Mouse (Mus musculus) testis, adult 2 months (tissue): Measurements from ENCODE around the gene Ubl5. TPM values are rescaled to one million over a fixed set of nuclear protein-coding genes. Genes with fewer than 3 reads are reported as not detected.

ENCODE experiments used
- H3K27ac ChIP-seq: fragments of 200-500 bp; 2 replicates; pipeline ENCODE4 v1.5.1; 2012; ENCODE audit warnings: low read depth, low read length; ENCODE audit not compliant: control insufficient read depth, insufficient read depth
- H3K27me3 ChIP-seq: fragments of 200-500 bp; 2 replicates; pipeline ENCODE4 v1.6.1; 2012; ENCODE audit warnings: mild to moderate bottlenecking, low read length, moderate library complexity; ENCODE audit not compliant: control insufficient read depth, insufficient read depth
- H3K36me3 ChIP-seq: fragments of 200-500 bp; 2 replicates; pipeline ENCODE4 v1.6.1; 2012; ENCODE audit warnings: mild to moderate bottlenecking, low read length; ENCODE audit not compliant: control insufficient read depth, insufficient read depth
- H3K4me1 ChIP-seq: fragments of 200-500 bp; 2 replicates; pipeline ENCODE4 v1.6.1; 2012; ENCODE audit warnings: low read length; ENCODE audit not compliant: control insufficient read depth, insufficient read depth
- H3K4me3 ChIP-seq: fragments of 200-500 bp; 2 replicates; pipeline ENCODE4 v1.5.1; 2012; ENCODE audit warnings: low read depth, mild to moderate bottlenecking, low read length, moderate library complexity, mixed read lengths; ENCODE audit not compliant: control insufficient read depth
- CTCF ChIP-seq: fragments of 200-500 bp; IDR thresholded peaks from 2 replicates; pipeline ENCODE4 v1.5.1; 2012; ENCODE audit warnings: low read depth, mild to moderate bottlenecking, inconsistent platforms, low read length, moderate library complexity; ENCODE audit not compliant: control insufficient read depth, insufficient read depth, insufficient replicate concordance
- POLR2A ChIP-seq: fragments of 200-500 bp; IDR thresholded peaks from 2 replicates; pipeline ENCODE4 v1.6.1; 2012; ENCODE audit warnings: low read depth, mild to moderate bottlenecking, inconsistent platforms, low read length, moderate library complexity; ENCODE audit not compliant: control insufficient read depth
- polyA plus RNA-seq: library from polyadenylated mRNA; depleted of rRNA; stranded (reverse); fragments of >200 nt; gene quantifications from 2 replicates; pipeline ENCODE4 v1.2.3, GENCODE M21; 2012

Ubl5 gene
- polyA plus RNA-seq, 1 experiment: 175 TPM

GRCm38 (mm10) chr9:20642896-20643466 is 303 bp downstream of the Ubl5 start:
- Histone ChIP-seq H3K27ac (peak overlapping the region; percentile 92), H3K4me1 (peaks cover 5% of the 10 kb centered on the region), H3K4me3 (peak overlapping the region; percentile 96), H3K27me3 (no peaks in the 10 kb centered on the region), H3K36me3 (peaks cover 3% of the 10 kb centered on the region)
- TF ChIP-seq CTCF (peak; percentile 5; the same call in 1 of the 2 replicates), POLR2A (peak; percentile 78)

- Histone ChIP-seq H3K4me1 (peaks cover 5% of the 10 kb centered on the region), H3K27me3 (no peaks in the 10 kb centered on the region), H3K4me3 (peak overlapping the region; percentile 96), H3K36me3 (peaks cover 3% of the 10 kb centered on the region), H3K27ac (peak overlapping the region; percentile 92)
- TF ChIP-seq POLR2A (no peak), CTCF (no peak)
Observed at GRCm38 (mm10) chr9:20643781-20644180, 1.1 kb downstream of the Ubl5 start.

- no peak for TF ChIP-seq CTCF
- peak; percentile 69 for TF ChIP-seq POLR2A
- peak within 1 kb of the TSS; percentile 92 for H3K27ac ChIP-seq
- H3K4me3 ChIP-seq: peak within 1 kb of the TSS; percentile 96
- H3K4me1 ChIP-seq: peaks cover 5% of the 10 kb centered on the region
- no peaks in the 10 kb centered on the region; the same call in none of the 2 replicates for H3K36me3 ChIP-seq
- H3K27me3 ChIP-seq: no peaks in the 10 kb centered on the region
Observed at GRCm38 (mm10) chr9:20644360-20645081, 1.8 kb downstream of the Ubl5 start, which contains the start of gene Fbxl12. Fbxl12 (minus strand) TSS chr9:20644767.

- no peaks in the 10 kb centered on the region; the same call in none of the 2 replicates for H3K36me3 ChIP-seq
- TF ChIP-seq POLR2A (no peak), CTCF (no peak)
- H3K27me3 ChIP-seq: no peaks in the 10 kb centered on the region
- peak overlapping the region; percentile 92 for H3K27ac ChIP-seq
- peaks cover 5% of the 10 kb centered on the region for H3K4me1 ChIP-seq
- H3K4me3 ChIP-seq: peak overlapping the region; percentile 96
Observed at GRCm38 (mm10) chr9:20645121-20645520, 2.4 kb downstream of the Ubl5 start.

- Histone ChIP-seq H3K36me3 (no peaks in the 10 kb centered on the region; the same call in 1 of the 2 replicates), H3K4me3 (peak within 1 kb of the TSS; percentile 96), H3K27me3 (no peaks in the 10 kb centered on the region), H3K27ac (peak within 1 kb of the TSS; percentile 92), H3K4me1 (no peaks in the 10 kb centered on the region; the same call in none of the 2 replicates)
- TF ChIP-seq POLR2A: peak; percentile 80
- TF ChIP-seq CTCF: no peak
Observed at GRCm38 (mm10) chr9:20651602-20652259, 9.1 kb downstream of the Ubl5 start, which contains the start of gene Pin1. Pin1 (plus strand) TSS chr9:20652095.

GRCm38 (mm10) chr9:20652260-20652658 is 9.6 kb downstream of the Ubl5 start:
- no peaks in the 10 kb centered on the region; the same call in 1 of the 2 replicates for H3K36me3 ChIP-seq
- peak overlapping the region; percentile 96 for H3K4me3 ChIP-seq
- H3K27ac ChIP-seq: peak overlapping the region; percentile 85
- no peaks in the 10 kb centered on the region for H3K27me3 ChIP-seq
- TF ChIP-seq POLR2A (no peak), CTCF (no peak)
- H3K4me1 ChIP-seq: no peaks in the 10 kb centered on the region; the same call in none of the 2 replicates

- H3K4me3 ChIP-seq: peak overlapping the region; percentile 25; the same call in 1 of the 2 replicates
- TF ChIP-seq CTCF (no peak), POLR2A (no peak)
- H3K36me3 ChIP-seq: peaks cover 2% of the 10 kb centered on the region; the same call in 1 of the 2 replicates
Observed at GRCm38 (mm10) chr9:20653859-20654258, 11.2 kb downstream of the Ubl5 start.

More at GRCm38 (mm10) chr9:20653859-20654258, 11.2 kb downstream of the Ubl5 start:
- H3K27ac ChIP-seq: no peak overlapping the region
- no peaks in the 10 kb centered on the region; the same call in none of the 2 replicates for H3K4me1 ChIP-seq
- H3K27me3 ChIP-seq: no peaks in the 10 kb centered on the region
